Mouse (Mus musculus): ENCODE data around the gene Gm3646. TPM values are rescaled to one million over a fixed set of nuclear protein-coding genes. Genes with fewer than 3 reads are reported as not detected.

The Gm3646 gene
- polyA plus RNA-seq, 1 experiment: not detected

- no peaks in the 10 kb centered on the region for H3K4me1 ChIP-seq (ENCODE audit: control insufficient read depth, insufficient read depth, low read length)
- TF ChIP-seq CTCF (IDR thresholded peaks at IDR 0.05; ENCODE audit: control insufficient read depth, insufficient read depth, low read length) (no peak), POLR2A (IDR thresholded peaks at IDR 0.05; ENCODE audit: borderline replicate concordance, control insufficient read depth, low read depth, low read length) (no peak)
- H3K4me3 ChIP-seq (replicated peaks; ENCODE audit: control insufficient read depth, low read depth, low read length): no peak overlapping the region
- WGBS: 88% methylated on average over 6 of the region's 6 CpGs
- H3K27ac ChIP-seq (ENCODE audit: control insufficient read depth, insufficient read depth, low read depth, low read length, poor library complexity): no peak overlapping the region
These were observed 343 bp downstream of the Gm3646 start for GRCm38 (mm10) chr1:39804789-39805188.

- H3K4me3 ChIP-seq (replicated peaks; ENCODE audit: control insufficient read depth, low read depth, low read length): no peak overlapping the region
- 85% methylated on average over 7 of the region's 7 CpGs for WGBS
- no peak overlapping the region for H3K27ac ChIP-seq (ENCODE audit: control insufficient read depth, insufficient read depth, low read depth, low read length, poor library complexity)
- no peaks in the 10 kb centered on the region for H3K4me1 ChIP-seq (ENCODE audit: control insufficient read depth, insufficient read depth, low read length)
- TF ChIP-seq CTCF (IDR thresholded peaks at IDR 0.05; ENCODE audit: control insufficient read depth, insufficient read depth, low read length) (no peak), POLR2A (IDR thresholded peaks at IDR 0.05; ENCODE audit: borderline replicate concordance, control insufficient read depth, low read depth, low read length) (no peak)
These were observed 2.2 kb downstream of the Gm3646 start for GRCm38 (mm10) chr1:39802946-39803345.

GRCm38 (mm10) chr1:39797496-39797895 is 7.6 kb downstream of the Gm3646 start:
- Histone ChIP-seq H3K27ac (ENCODE audit: control insufficient read depth, insufficient read depth, low read depth, low read length, poor library complexity) (no peak overlapping the region), H3K4me1 (ENCODE audit: control insufficient read depth, insufficient read depth, low read length) (no peaks in the 10 kb centered on the region), H3K4me3 (replicated peaks; ENCODE audit: control insufficient read depth, low read depth, low read length) (no peak overlapping the region)
- TF ChIP-seq CTCF (IDR thresholded peaks at IDR 0.05; ENCODE audit: control insufficient read depth, insufficient read depth, low read length) (no peak), POLR2A (IDR thresholded peaks at IDR 0.05; ENCODE audit: borderline replicate concordance, control insufficient read depth, low read depth, low read length) (no peak)
- WGBS: 86% methylated on average over 6 of the region's 6 CpGs

- 88% methylated on average over 3 of the region's 3 CpGs for WGBS
- TF ChIP-seq CTCF (IDR thresholded peaks at IDR 0.05; ENCODE audit: control insufficient read depth, insufficient read depth, low read length) (no peak), POLR2A (IDR thresholded peaks at IDR 0.05; ENCODE audit: borderline replicate concordance, control insufficient read depth, low read depth, low read length) (no peak)
- Histone ChIP-seq H3K4me3 (replicated peaks; ENCODE audit: control insufficient read depth, low read depth, low read length) (no peak overlapping the region), H3K27ac (ENCODE audit: control insufficient read depth, insufficient read depth, low read depth, low read length, poor library complexity) (no peak overlapping the region), H3K4me1 (ENCODE audit: control insufficient read depth, insufficient read depth, low read length) (no peaks in the 10 kb centered on the region)
These were observed 8.4 kb downstream of the Gm3646 start for GRCm38 (mm10) chr1:39796765-39797164.

GRCm38 (mm10) chr1:39784632-39785031 is 20.5 kb downstream of the Gm3646 start:
- no peak overlapping the region for H3K4me3 ChIP-seq (replicated peaks; ENCODE audit: control insufficient read depth, low read depth, low read length)
- no peak overlapping the region for H3K27ac ChIP-seq (ENCODE audit: control insufficient read depth, insufficient read depth, low read depth, low read length, poor library complexity)
- no peaks in the 10 kb centered on the region for H3K4me1 ChIP-seq (ENCODE audit: control insufficient read depth, insufficient read depth, low read length)
- no peak for TF ChIP-seq CTCF (IDR thresholded peaks at IDR 0.05; ENCODE audit: control insufficient read depth, insufficient read depth, low read length)
- no peak for TF ChIP-seq POLR2A (IDR thresholded peaks at IDR 0.05; ENCODE audit: borderline replicate concordance, control insufficient read depth, low read depth, low read length)
- 14% methylated on average over 5 of the region's 5 CpGs for WGBS

GRCm38 (mm10) chr1:39781835-39782234 is 23.3 kb downstream of the Gm3646 start:
- TF ChIP-seq POLR2A (IDR thresholded peaks at IDR 0.05; ENCODE audit: borderline replicate concordance, control insufficient read depth, low read depth, low read length) (no peak), CTCF (IDR thresholded peaks at IDR 0.05; ENCODE audit: control insufficient read depth, insufficient read depth, low read length) (no peak)
- Histone ChIP-seq H3K4me1 (ENCODE audit: control insufficient read depth, insufficient read depth, low read length) (no peaks in the 10 kb centered on the region), H3K27ac (ENCODE audit: control insufficient read depth, insufficient read depth, low read depth, low read length, poor library complexity) (no peak overlapping the region), H3K4me3 (replicated peaks; ENCODE audit: control insufficient read depth, low read depth, low read length) (no peak overlapping the region)
- 32% methylated on average over 6 of the region's 6 CpGs for WGBS

GRCm38 (mm10) chr1:39779111-39779980 is 25.8 kb downstream of the Gm3646 start:
- Histone ChIP-seq H3K4me1 (ENCODE audit: control insufficient read depth, insufficient read depth, low read length) (no peaks in the 10 kb centered on the region), H3K4me3 (replicated peaks; ENCODE audit: control insufficient read depth, low read depth, low read length) (no peak overlapping the region), H3K27ac (ENCODE audit: control insufficient read depth, insufficient read depth, low read depth, low read length, poor library complexity) (no peak overlapping the region)
- WGBS: 82% methylated on average over 16 of the region's 16 CpGs
- TF ChIP-seq CTCF (IDR thresholded peaks at IDR 0.05; ENCODE audit: control insufficient read depth, insufficient read depth, low read length): no peak
- TF ChIP-seq POLR2A (IDR thresholded peaks at IDR 0.05; ENCODE audit: borderline replicate concordance, control insufficient read depth, low read depth, low read length): no peak

GRCm38 (mm10) chr1:39773991-39774729 is 31.0 kb downstream of the Gm3646 start:
- Histone ChIP-seq H3K4me1 (ENCODE audit: control insufficient read depth, insufficient read depth, low read length) (no peaks in the 10 kb centered on the region), H3K27ac (ENCODE audit: control insufficient read depth, insufficient read depth, low read depth, low read length, poor library complexity) (no peak overlapping the region), H3K4me3 (replicated peaks; ENCODE audit: control insufficient read depth, low read depth, low read length) (no peak overlapping the region)
- WGBS: 81% methylated on average over 14 of the region's 14 CpGs
- TF ChIP-seq POLR2A (IDR thresholded peaks at IDR 0.05; ENCODE audit: borderline replicate concordance, control insufficient read depth, low read depth, low read length) (no peak), CTCF (IDR thresholded peaks at IDR 0.05; ENCODE audit: control insufficient read depth, insufficient read depth, low read length) (no peak)
